Mouse (Mus musculus): ENCODE data around the gene 2310022B05Rik.

2310022B05Rik gene

GRCm38 (mm10) chr8:124657961-124658360, 5.2 kb downstream of the 2310022B05Rik start:
- DNase-seq: no peak

GRCm38 (mm10) chr8:124653568-124654475, 9.3 kb downstream of the 2310022B05Rik start:
- DNase-seq: peak; percentile 90

GRCm38 (mm10) chr8:124652546-124652945, 10.6 kb downstream of the 2310022B05Rik start:
- DNase-seq: peak; percentile 76

GRCm38 (mm10) chr8:124651776-124652175, 11.4 kb downstream of the 2310022B05Rik start:
- DNase-seq: no peak

GRCm38 (mm10) chr8:124648311-124648710, 14.9 kb downstream of the 2310022B05Rik start:
- no peak for DNase-seq

- peak; percentile 98 for DNase-seq
Measured at GRCm38 (mm10) chr8:124643540-124644339, 19.4 kb downstream of the 2310022B05Rik start.

- DNase-seq: no peak
Measured at GRCm38 (mm10) chr8:124641599-124641998, 21.6 kb downstream of the 2310022B05Rik start.

- DNase-seq: peak; percentile 81
Measured at GRCm38 (mm10) chr8:124635247-124635502, 28.0 kb downstream of the 2310022B05Rik start.

GRCm38 (mm10) chr8:124634411-124635246, 28.5 kb downstream of the 2310022B05Rik start:
- DNase-seq: peak; percentile 85

- peak; percentile 99 for DNase-seq
Measured at GRCm38 (mm10) chr8:124633001-124633703, 30.0 kb downstream of the 2310022B05Rik start.

- DNase-seq: peak; percentile 94
Measured at GRCm38 (mm10) chr8:124631966-124632365, 31.2 kb downstream of the 2310022B05Rik start.

GRCm38 (mm10) chr8:124630891-124631290, 32.3 kb downstream of the 2310022B05Rik start:
- no peak for DNase-seq

GRCm38 (mm10) chr8:124630489-124630888, 32.7 kb downstream of the 2310022B05Rik start:
- DNase-seq: peak; percentile 97

- DNase-seq: peak; percentile 75
Measured at GRCm38 (mm10) chr8:124626251-124626650, 36.9 kb downstream of the 2310022B05Rik start.

GRCm38 (mm10) chr8:124621255-124621654, 41.9 kb downstream of the 2310022B05Rik start:
- DNase-seq: no peak

GRCm38 (mm10) chr8:124618252-124618651, 44.9 kb downstream of the 2310022B05Rik start:
- DNase-seq: no peak

GRCm38 (mm10) chr8:124617266-124617869, 45.8 kb downstream of the 2310022B05Rik start:
- DNase-seq: peak; percentile 96

- DNase-seq: peak; percentile 70
Measured at GRCm38 (mm10) chr8:124614325-124614724, 48.8 kb downstream of the 2310022B05Rik start.

- peak; percentile 75 for DNase-seq
Measured at GRCm38 (mm10) chr8:124608972-124609353, 54.2 kb downstream of the 2310022B05Rik start.

- DNase-seq: peak; percentile 86
Measured at GRCm38 (mm10) chr8:124608239-124608971, 54.8 kb downstream of the 2310022B05Rik start.

GRCm38 (mm10) chr8:124604066-124604465, 59.1 kb downstream of the 2310022B05Rik start:
- peak; percentile 73 for DNase-seq

Data from heart, adult 11 months (tissue).